Mouse (Mus musculus): Measurements from ENCODE around the gene Scn8a.

DNA sequence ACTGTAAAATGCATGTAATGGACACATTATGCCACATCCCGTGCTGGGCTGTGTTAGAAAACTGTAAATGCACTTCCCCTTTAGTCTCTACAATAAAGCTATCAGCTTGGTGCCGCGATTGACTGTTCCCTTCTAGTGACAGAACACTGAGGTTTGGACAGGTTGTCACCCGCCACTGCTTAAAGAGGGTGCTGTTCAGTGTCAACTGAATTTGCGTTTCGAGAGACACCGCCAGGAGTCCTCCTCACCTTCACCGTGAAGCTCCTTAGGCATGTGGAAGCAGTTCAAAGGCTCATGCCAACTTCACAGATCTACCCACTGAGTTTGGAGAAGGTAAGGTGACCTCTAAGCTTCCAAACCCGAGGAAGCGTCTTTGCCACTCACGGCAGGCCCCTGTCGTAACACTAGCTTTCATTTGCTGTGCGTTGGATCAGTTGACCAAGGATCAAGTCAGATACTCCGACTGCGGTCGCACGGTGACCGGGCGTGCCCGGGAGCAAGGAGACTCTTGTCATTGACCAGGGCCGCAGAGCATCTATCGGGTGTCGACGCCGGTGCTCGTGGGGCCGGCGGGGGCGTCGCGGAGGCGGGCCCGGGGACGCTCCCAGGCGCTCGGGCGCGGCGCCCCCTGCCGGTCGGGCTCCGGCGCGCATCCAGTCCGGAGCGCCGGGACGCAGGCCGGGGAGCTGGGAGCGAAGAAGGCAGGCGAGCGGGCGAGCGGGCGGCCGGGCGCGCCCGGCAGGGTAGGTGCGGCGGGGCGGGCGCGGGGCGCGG lies 530 bp downstream of the Scn8a start:
- no peak for TF ChIP-seq POLR2A (IDR thresholded peaks at IDR 0.05; ENCODE audit: control insufficient read depth, extremely low read depth, insufficient read depth, low read length, poor library complexity)
- peak; percentile 82 for TF ChIP-seq CTCF (IDR thresholded peaks at IDR 0.05; ENCODE audit: borderline replicate concordance, control insufficient read depth, extremely low read depth, insufficient read depth, low read length, poor library complexity)
